Mouse (Mus musculus): Measurements from ENCODE around the gene Uncx.

Gene Uncx

GRCm38 (mm10) chr5:139543214-139543613 lies at the start of gene Uncx:
Uncx (plus strand) TSS chr5:139543494.
- DNase-seq: no peak

- DNase-seq: no peak
Measured at GRCm38 (mm10) chr5:139493690-139494089, 49.6 kb upstream of the Uncx start.

- peak; percentile 27 for DNase-seq
Measured at GRCm38 (mm10) chr5:139495019-139495669, 48.1 kb upstream of the Uncx start.

- DNase-seq: no peak
Measured at GRCm38 (mm10) chr5:139496939-139497338, 46.4 kb upstream of the Uncx start.

GRCm38 (mm10) chr5:139498791-139499190 lies 44.5 kb upstream of the Uncx start:
- DNase-seq: no peak

- no peak for DNase-seq
Measured at GRCm38 (mm10) chr5:139502281-139502680, 41.0 kb upstream of the Uncx start.

GRCm38 (mm10) chr5:139505073-139505606 lies 38.2 kb upstream of the Uncx start:
- peak; percentile 79 for DNase-seq

GRCm38 (mm10) chr5:139506207-139506606 lies 37.1 kb upstream of the Uncx start:
- DNase-seq: no peak

- DNase-seq: no peak
Measured at GRCm38 (mm10) chr5:139510682-139511366, 32.5 kb upstream of the Uncx start.

GRCm38 (mm10) chr5:139512201-139512600 lies 31.1 kb upstream of the Uncx start:
- DNase-seq: no peak

GRCm38 (mm10) chr5:139516281-139516680 lies 27.0 kb upstream of the Uncx start:
- DNase-seq: no peak

GRCm38 (mm10) chr5:139520069-139520834 lies 23.0 kb upstream of the Uncx start:
- peak; percentile 56 for DNase-seq

- no peak for DNase-seq
Measured at GRCm38 (mm10) chr5:139521987-139522386, 21.3 kb upstream of the Uncx start.

- DNase-seq: no peak
Measured at GRCm38 (mm10) chr5:139528851-139529250, 14.4 kb upstream of the Uncx start.

GRCm38 (mm10) chr5:139535386-139535919 lies 7.8 kb upstream of the Uncx start:
- no peak for DNase-seq

GRCm38 (mm10) chr5:139536211-139536910 lies 6.9 kb upstream of the Uncx start:
- DNase-seq: peak; percentile 78

GRCm38 (mm10) chr5:139536911-139537738 lies 6.2 kb upstream of the Uncx start:
- DNase-seq: no peak

GRCm38 (mm10) chr5:139537739-139538135 lies 5.6 kb upstream of the Uncx start:
- no peak for DNase-seq

GRCm38 (mm10) chr5:139541151-139542042 lies 1.9 kb upstream of the Uncx start:
- DNase-seq: no peak

- DNase-seq: no peak
Measured at GRCm38 (mm10) chr5:139542043-139542365, 1.3 kb upstream of the Uncx start.

- no peak for DNase-seq
Measured at GRCm38 (mm10) chr5:139542556-139542955, 738 bp upstream of the Uncx start.
